In the genomic region with DNA sequence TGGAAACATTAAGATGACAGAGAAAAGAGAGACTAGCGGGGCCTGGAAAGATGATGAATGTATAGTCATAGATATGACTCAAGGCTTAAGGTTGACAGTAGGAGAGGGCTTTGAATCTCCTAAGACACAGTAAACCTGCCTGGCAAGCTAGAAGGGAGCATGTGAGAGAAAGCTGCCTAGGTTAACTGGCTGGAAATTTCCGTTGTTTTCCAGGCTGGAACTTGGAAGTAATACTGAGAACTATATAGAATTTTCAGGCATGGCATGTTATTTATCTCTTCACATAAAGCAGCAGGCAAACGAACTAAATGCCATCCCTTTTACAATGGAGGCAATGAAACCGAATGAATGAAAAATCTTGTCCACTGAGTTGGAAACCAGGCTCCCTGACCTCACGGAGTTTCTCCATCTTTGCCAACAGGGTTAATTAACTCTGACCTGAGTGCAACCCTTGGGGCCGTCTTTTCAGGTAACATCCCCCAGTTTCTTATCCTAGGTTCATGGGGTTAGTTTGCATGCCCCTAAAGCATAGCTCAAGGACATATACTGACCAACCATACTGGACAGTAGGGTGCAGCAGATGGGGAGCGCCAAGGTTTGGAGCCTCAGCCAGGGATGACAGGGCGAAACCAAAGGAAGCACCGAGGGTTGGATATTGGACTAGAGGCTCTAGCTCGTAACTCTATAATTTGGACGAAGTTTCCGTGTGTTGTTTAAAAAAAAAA, we compare ENCODE assay signal across 1 mouse cellular context.
TF ChIP-seq lines count a peak whose summit lies in the region.

No protein-coding gene starts in this region.

TF ChIP-seq in CH12.LX, 34 proteins besides CTCF, POLR2A, EP300 and RAD21 (continued from another document):
- TF ChIP-seq ZNF384 (IDR thresholded peaks at IDR 0.05; ENCODE audit: low read depth, low read length) (no peak), UBTF (IDR thresholded peaks at IDR 0.05; ENCODE audit: low read depth, low read length) (no peak), ZMIZ1 (IDR thresholded peaks at IDR 0.05; ENCODE audit: low read depth, low read length) (no peak), GABPA (IDR thresholded peaks at IDR 0.05; ENCODE audit: insufficient replicate concordance, low read depth, low read length) (no peak), JUND (conservative IDR thresholded peaks at IDR 0.05; ENCODE audit: low read depth, low read length) (no peak), HCFC1 (IDR thresholded peaks at IDR 0.05; ENCODE audit: low read depth, low read length) (no peak), JUN (IDR thresholded peaks at IDR 0.05; ENCODE audit: insufficient read depth, low read depth, low read length) (no peak), ZC3H11A (IDR thresholded peaks at IDR 0.05; ENCODE audit: low read depth, low read length) (no peak)
